Mouse (Mus musculus) cerebellum, adult 8-10 months (tissue): ENCODE data around the gene Bcl2l12.

Source experiments
- DNase-seq: peaks from one replicate; pipeline ENCODE4 v3.0.0; 2022

Bcl2l12 gene

GRCm38 (mm10) chr7:45016761-45017160 lies 18.2 kb upstream of the Bcl2l12 start:
- DNase-seq, result no peak

- peak; percentile 99 for DNase-seq
These were observed 17.6 kb upstream of the Bcl2l12 start, which contains the start of gene Scaf1 for GRCm38 (mm10) chr7:45015957-45016612. Gene Scaf1 (minus strand): TSS chr7:45016363.

GRCm38 (mm10) chr7:45015344-45015956 lies 16.9 kb upstream of the Bcl2l12 start:
- no peak for DNase-seq

- no peak for DNase-seq
These were observed 15.6 kb upstream of the Bcl2l12 start for GRCm38 (mm10) chr7:45014096-45014451.

GRCm38 (mm10) chr7:45013366-45014095 lies 15.0 kb upstream of the Bcl2l12 start:
- no peak for DNase-seq

GRCm38 (mm10) chr7:45012824-45013223 lies 14.3 kb upstream of the Bcl2l12 start:
- DNase-seq, result no peak

GRCm38 (mm10) chr7:45012011-45012410 lies 13.5 kb upstream of the Bcl2l12 start:
- DNase-seq, result no peak

- DNase-seq, result no peak
These were observed 9.9 kb upstream of the Bcl2l12 start for GRCm38 (mm10) chr7:45008411-45008810.

- DNase-seq, result no peak
These were observed 9.3 kb upstream of the Bcl2l12 start for GRCm38 (mm10) chr7:45007846-45008245.

- no peak for DNase-seq
These were observed 8.6 kb upstream of the Bcl2l12 start for GRCm38 (mm10) chr7:45007141-45007540.

- DNase-seq, result no peak
These were observed 8.0 kb upstream of the Bcl2l12 start for GRCm38 (mm10) chr7:45006503-45006902.

GRCm38 (mm10) chr7:45005321-45005992 lies 6.9 kb upstream of the Bcl2l12 start:
- no peak for DNase-seq

- DNase-seq, result no peak
These were observed 6.0 kb upstream of the Bcl2l12 start for GRCm38 (mm10) chr7:45004546-45004945.

- peak; percentile 39 for DNase-seq
These were observed 3.9 kb upstream of the Bcl2l12 start for GRCm38 (mm10) chr7:45002440-45002839.

- no peak for DNase-seq
These were observed 2.1 kb upstream of the Bcl2l12 start for GRCm38 (mm10) chr7:45000539-45001114.

- no peak for DNase-seq
These were observed 1.2 kb upstream of the Bcl2l12 start for GRCm38 (mm10) chr7:44999753-45000152.

GRCm38 (mm10) chr7:44997940-44998428 lies 528 bp downstream of the Bcl2l12 start:
- no peak for DNase-seq

GRCm38 (mm10) chr7:44997231-44997939 lies 1.1 kb downstream of the Bcl2l12 start, which contains the start of gene Irf3:
Gene Irf3 (plus strand): TSS chr7:44997648.
- peak; percentile 97 for DNase-seq

- DNase-seq, result no peak
These were observed 1.8 kb downstream of the Bcl2l12 start for GRCm38 (mm10) chr7:44996672-44997071.

- DNase-seq, result no peak
These were observed 11.4 kb downstream of the Bcl2l12 start for GRCm38 (mm10) chr7:44986879-44987718.

GRCm38 (mm10) chr7:44986192-44986878 lies 12.2 kb downstream of the Bcl2l12 start, which contains the start of gene Prmt1:
Gene Prmt1 (minus strand): TSS chr7:44986568.
- peak; percentile 97 for DNase-seq
